Mouse (Mus musculus) hindbrain, embryonic 13.5 days (tissue): Measurements from ENCODE around the gene Ipo9. TPM values are rescaled to one million over a fixed set of nuclear protein-coding genes. Genes with fewer than 3 reads are reported as not detected.
A peak's percentile ranks its signal among the peaks of the same experiment; 100 is the strongest.

Experiments
- ATAC-seq: fragments of 200-750 bp; cut with Nextera tagmentation; 2 replicates; pipeline ENCODE4 v1.8.0; 2017; ENCODE audit warnings: moderate TSS enrichment; ENCODE audit not compliant: low FRiP score
- H3K27ac ChIP-seq: fragments of 300-500 bp; sonication (generic); 2 replicates; pipeline ENCODE4 v1.5.1; 2015; ENCODE audit warnings: inconsistent platforms, mild to moderate bottlenecking, moderate library complexity
- H3K27me3 ChIP-seq: fragments of 300-500 bp; sonication (generic); 2 replicates; pipeline ENCODE4 v1.6.1; 2015; ENCODE audit warnings: mild to moderate bottlenecking, inconsistent platforms
- H3K36me3 ChIP-seq: fragments of 300-500 bp; sonication (generic); 2 replicates; pipeline ENCODE4 v1.6.1; 2015; ENCODE audit warnings: mild to moderate bottlenecking, inconsistent platforms
- H3K4me1 ChIP-seq: fragments of 300-500 bp; sonication (generic); replicated peaks from 2 replicates; pipeline ENCODE4 v1.6.1; 2015; ENCODE audit warnings: inconsistent platforms
- H3K4me2 ChIP-seq: fragments of 300-500 bp; sonication (generic); 2 replicates; pipeline ENCODE4 v1.6.1; 2015; ENCODE audit warnings: inconsistent platforms, mild to moderate bottlenecking, moderate library complexity
- H3K4me3 ChIP-seq: fragments of 300-500 bp; sonication (generic); 2 replicates; pipeline ENCODE4 v1.5.1; 2015; ENCODE audit warnings: mild to moderate bottlenecking, inconsistent platforms
- H3K9ac ChIP-seq: fragments of 300-500 bp; sonication (generic); 2 replicates; pipeline ENCODE4 v1.6.1; 2015; ENCODE audit warnings: mild to moderate bottlenecking, inconsistent platforms
- H3K9me3 ChIP-seq: fragments of 300-500 bp; sonication (generic); 2 replicates; pipeline ENCODE4 v1.6.1; 2016; ENCODE audit warnings: inconsistent platforms
- WGBS: fragments of 180-500 bp; shearing (Covaris S2); methylation state at CpG from one replicate; pipeline ENCODE4 v1.1.7; 2015; 5-methylcytosine and 5-hydroxymethylcytosine counted together
- polyA plus RNA-seq: library from polyadenylated mRNA; unstranded; fragments of >200 nt; fragmentation: Nextera tagmentation; extraction: Ambion mirVana; gene quantifications from 2 replicates; pipeline ENCODE4 v1.2.1, GENCODE M21; 2015

Gene Ipo9
- polyA plus RNA-seq, 1 experiment from 2014 or later: 124 TPM

GRCm38 (mm10) chr1:135460521-135460920 lies 30.2 kb upstream of the Ipo9 start:
- Histone ChIP-seq H3K4me1 (no peaks in the 10 kb centered on the region), H3K9me3 (no peaks in the 10 kb centered on the region), H3K27me3 (no peaks in the 10 kb centered on the region), H3K9ac (no peak overlapping the region), H3K4me3 (no peak overlapping the region), H3K36me3 (peaks cover 91% of the 10 kb centered on the region), H3K4me2 (no peak overlapping the region), H3K27ac (no peak overlapping the region)
- 94% methylated on average over 16 of the region's 16 CpGs for WGBS
- ATAC-seq: no peak

GRCm38 (mm10) chr1:135457860-135458259 lies 27.6 kb upstream of the Ipo9 start:
- Histone ChIP-seq H3K27ac (no peak overlapping the region), H3K4me1 (no peaks in the 10 kb centered on the region), H3K4me3 (no peak overlapping the region), H3K36me3 (peaks cover 91% of the 10 kb centered on the region), H3K4me2 (no peak overlapping the region), H3K9ac (no peak overlapping the region), H3K9me3 (no peaks in the 10 kb centered on the region), H3K27me3 (no peaks in the 10 kb centered on the region)
- 88% methylated on average over 5 of the region's 5 CpGs for WGBS
- ATAC-seq: no peak

- H3K4me2 ChIP-seq: no peak overlapping the region
- H3K27me3 ChIP-seq: no peaks in the 10 kb centered on the region
- no peaks in the 10 kb centered on the region for H3K4me1 ChIP-seq
- no peak overlapping the region for H3K27ac ChIP-seq
- H3K36me3 ChIP-seq: peaks cover 89% of the 10 kb centered on the region
- H3K9me3 ChIP-seq: no peaks in the 10 kb centered on the region
- no peak for ATAC-seq
- no peak overlapping the region for H3K9ac ChIP-seq
- no peak overlapping the region for H3K4me3 ChIP-seq
- WGBS: 81% methylated on average over 10 of the region's 10 CpGs
Measured at GRCm38 (mm10) chr1:135452259-135452658, 22.0 kb upstream of the Ipo9 start.

- H3K9ac ChIP-seq: no peak overlapping the region
- H3K4me3 ChIP-seq: no peak overlapping the region
- no peaks in the 10 kb centered on the region for H3K27me3 ChIP-seq
- H3K27ac ChIP-seq: no peak overlapping the region
- H3K9me3 ChIP-seq: no peaks in the 10 kb centered on the region
- no peak overlapping the region for H3K4me2 ChIP-seq
- no peaks in the 10 kb centered on the region for H3K4me1 ChIP-seq
- ATAC-seq: no peak
- peaks cover 83% of the 10 kb centered on the region for H3K36me3 ChIP-seq
- WGBS: 93% methylated on average over 2 of the region's 2 CpGs
Measured at GRCm38 (mm10) chr1:135451419-135451818, 21.1 kb upstream of the Ipo9 start.

GRCm38 (mm10) chr1:135449876-135450275 lies 19.6 kb upstream of the Ipo9 start:
- Histone ChIP-seq H3K9ac (no peak overlapping the region), H3K27me3 (no peaks in the 10 kb centered on the region), H3K36me3 (peaks cover 80% of the 10 kb centered on the region), H3K27ac (no peak overlapping the region), H3K4me3 (no peak overlapping the region), H3K4me2 (no peak overlapping the region), H3K4me1 (no peaks in the 10 kb centered on the region), H3K9me3 (no peaks in the 10 kb centered on the region)
- 93% methylated on average over 8 of the region's 8 CpGs for WGBS
- ATAC-seq: no peak

- no peaks in the 10 kb centered on the region for H3K9me3 ChIP-seq
- H3K27ac ChIP-seq: no peak overlapping the region
- no peaks in the 10 kb centered on the region for H3K27me3 ChIP-seq
- H3K9ac ChIP-seq: no peak overlapping the region
- H3K4me1 ChIP-seq: no peaks in the 10 kb centered on the region
- ATAC-seq: no peak
- H3K4me3 ChIP-seq: no peak overlapping the region
- peaks cover 76% of the 10 kb centered on the region for H3K36me3 ChIP-seq
- no peak overlapping the region for H3K4me2 ChIP-seq
- 96% methylated on average over 5 of the region's 5 CpGs for WGBS
Measured at GRCm38 (mm10) chr1:135448940-135449339, 18.6 kb upstream of the Ipo9 start.

GRCm38 (mm10) chr1:135443506-135443905 lies 13.2 kb upstream of the Ipo9 start:
- 92% methylated on average over 12 of the region's 12 CpGs for WGBS
- Histone ChIP-seq H3K4me3 (no peak overlapping the region), H3K36me3 (peaks cover 77% of the 10 kb centered on the region)

GRCm38 (mm10) chr1:135441861-135442260 lies 11.6 kb upstream of the Ipo9 start:
- 91% methylated on average over 3 of the region's 3 CpGs for WGBS
- H3K9me3 ChIP-seq: no peaks in the 10 kb centered on the region
- no peak for ATAC-seq
- H3K36me3 ChIP-seq: peaks cover 86% of the 10 kb centered on the region
- H3K9ac ChIP-seq: no peak overlapping the region
- no peak overlapping the region for H3K27ac ChIP-seq
- H3K4me1 ChIP-seq: no peaks in the 10 kb centered on the region
- no peaks in the 10 kb centered on the region for H3K27me3 ChIP-seq
- H3K4me2 ChIP-seq: no peak overlapping the region
- H3K4me3 ChIP-seq: no peak overlapping the region

More at GRCm38 (mm10) chr1:135443506-135443905, 13.2 kb upstream of the Ipo9 start:
- no peak overlapping the region for H3K4me2 ChIP-seq
- H3K27ac ChIP-seq: no peak overlapping the region
- H3K27me3 ChIP-seq: no peaks in the 10 kb centered on the region
- no peaks in the 10 kb centered on the region for H3K9me3 ChIP-seq
- ATAC-seq: no peak
- H3K9ac ChIP-seq: no peak overlapping the region
- H3K4me1 ChIP-seq: no peaks in the 10 kb centered on the region

- Histone ChIP-seq H3K36me3 (peaks cover 80% of the 10 kb centered on the region), H3K27ac (no peak overlapping the region), H3K27me3 (no peaks in the 10 kb centered on the region), H3K9ac (no peak overlapping the region), H3K9me3 (no peaks in the 10 kb centered on the region), H3K4me1 (no peaks in the 10 kb centered on the region), H3K4me3 (no peak overlapping the region), H3K4me2 (no peak overlapping the region)
- 94% methylated on average over 6 of the region's 6 CpGs for WGBS
- ATAC-seq: no peak
Measured at GRCm38 (mm10) chr1:135440986-135441385, 10.7 kb upstream of the Ipo9 start.

GRCm38 (mm10) chr1:135438801-135439200 lies 8.5 kb upstream of the Ipo9 start:
- WGBS: 86% methylated on average over 6 of the region's 6 CpGs
- Histone ChIP-seq H3K4me1 (no peaks in the 10 kb centered on the region), H3K27me3 (no peaks in the 10 kb centered on the region), H3K27ac (no peak overlapping the region), H3K4me2 (no peak overlapping the region), H3K9me3 (no peaks in the 10 kb centered on the region), H3K4me3 (no peak overlapping the region), H3K9ac (no peak overlapping the region), H3K36me3 (peaks cover 65% of the 10 kb centered on the region)
- no peak for ATAC-seq

GRCm38 (mm10) chr1:135435823-135436222 lies 5.5 kb upstream of the Ipo9 start:
- 49% methylated on average over 2 of the region's 2 CpGs for WGBS
- Histone ChIP-seq H3K9me3 (no peaks in the 10 kb centered on the region), H3K27me3 (no peaks in the 10 kb centered on the region), H3K27ac (no peak overlapping the region), H3K4me3 (no peak overlapping the region), H3K4me1 (peaks cover 8% of the 10 kb centered on the region), H3K9ac (no peak overlapping the region), H3K36me3 (peaks cover 36% of the 10 kb centered on the region), H3K4me2 (no peak overlapping the region)
- ATAC-seq: no peak

- peak overlapping the region; percentile 95 for H3K27ac ChIP-seq
- peaks cover 40% of the 10 kb centered on the region for H3K4me1 ChIP-seq
- no peaks in the 10 kb centered on the region for H3K27me3 ChIP-seq
- H3K9ac ChIP-seq: peak overlapping the region; percentile 94
- ATAC-seq: peak; percentile 71
- peaks cover 13% of the 10 kb centered on the region for H3K36me3 ChIP-seq
- peak overlapping the region; percentile 95 for H3K4me3 ChIP-seq
- WGBS: 2% methylated on average over 14 of the region's 14 CpGs
- no peaks in the 10 kb centered on the region for H3K9me3 ChIP-seq
- peak overlapping the region; percentile 81 for H3K4me2 ChIP-seq
Measured at GRCm38 (mm10) chr1:135430669-135431017, 344 bp upstream of the Ipo9 start.

GRCm38 (mm10) chr1:135427390-135427789 lies 2.9 kb downstream of the Ipo9 start:
- 95% methylated on average over 6 of the region's 6 CpGs for WGBS
- no peak overlapping the region for H3K9ac ChIP-seq
- no peak for ATAC-seq
- H3K27ac ChIP-seq: no peak overlapping the region
- H3K27me3 ChIP-seq: no peaks in the 10 kb centered on the region
- H3K4me3 ChIP-seq: no peak overlapping the region
- peaks cover 37% of the 10 kb centered on the region for H3K36me3 ChIP-seq
- peak overlapping the region; percentile 81; the same call in 1 of the 2 replicates for H3K4me2 ChIP-seq
- peaks cover 40% of the 10 kb centered on the region for H3K4me1 ChIP-seq
- H3K9me3 ChIP-seq: no peaks in the 10 kb centered on the region
